Mouse (Mus musculus): ENCODE results near the gene Ttc7b.

The Ttc7b gene

GRCm38 (mm10) chr12:100379833-100380232 lies 140.8 kb downstream of the Ttc7b start:
- no peak for DNase-seq (ENCODE audit: low spot score)

- DNase-seq (ENCODE audit: low spot score): no peak
These were observed 142.4 kb downstream of the Ttc7b start for GRCm38 (mm10) chr12:100378266-100378665.

GRCm38 (mm10) chr12:100377791-100378190 lies 142.8 kb downstream of the Ttc7b start:
- DNase-seq (ENCODE audit: low spot score): no peak

- DNase-seq (ENCODE audit: low spot score): no peak
These were observed 144.8 kb downstream of the Ttc7b start for GRCm38 (mm10) chr12:100375801-100376200.

- DNase-seq (ENCODE audit: low spot score): no peak
These were observed 147.8 kb downstream of the Ttc7b start for GRCm38 (mm10) chr12:100372785-100373184.

GRCm38 (mm10) chr12:100372015-100372414 lies 148.6 kb downstream of the Ttc7b start:
- no peak for DNase-seq (ENCODE audit: low spot score)

- DNase-seq (ENCODE audit: low spot score): no peak
These were observed 150.8 kb downstream of the Ttc7b start for GRCm38 (mm10) chr12:100369786-100370185.

- no peak for DNase-seq (ENCODE audit: low spot score)
These were observed 151.4 kb downstream of the Ttc7b start for GRCm38 (mm10) chr12:100369220-100369619.

GRCm38 (mm10) chr12:100361330-100361729 lies 159.3 kb downstream of the Ttc7b start:
- DNase-seq (ENCODE audit: low spot score): no peak

- no peak for DNase-seq (ENCODE audit: low spot score)
These were observed 162.5 kb downstream of the Ttc7b start for GRCm38 (mm10) chr12:100358040-100358620.

- no peak for DNase-seq (ENCODE audit: low spot score)
These were observed 164.2 kb downstream of the Ttc7b start for GRCm38 (mm10) chr12:100356407-100356806.

- no peak for DNase-seq (ENCODE audit: low spot score)
These were observed 165.1 kb downstream of the Ttc7b start for GRCm38 (mm10) chr12:100355565-100355964.

GRCm38 (mm10) chr12:100353954-100354353 lies 166.7 kb downstream of the Ttc7b start:
- DNase-seq (ENCODE audit: low spot score): no peak

GRCm38 (mm10) chr12:100353075-100353782 lies 167.4 kb downstream of the Ttc7b start:
- no peak for DNase-seq (ENCODE audit: low spot score)

GRCm38 (mm10) chr12:100352094-100352493 lies 168.5 kb downstream of the Ttc7b start:
- DNase-seq (ENCODE audit: low spot score): no peak

GRCm38 (mm10) chr12:100343554-100343953 lies 177.1 kb downstream of the Ttc7b start:
- no peak for DNase-seq (ENCODE audit: low spot score)

GRCm38 (mm10) chr12:100341614-100342013 lies 179.0 kb downstream of the Ttc7b start:
- DNase-seq (ENCODE audit: low spot score): peak; percentile 35

- no peak for DNase-seq (ENCODE audit: low spot score)
These were observed 179.6 kb downstream of the Ttc7b start for GRCm38 (mm10) chr12:100340901-100341460.

- peak; percentile 42 for DNase-seq (ENCODE audit: low spot score)
These were observed 182.6 kb downstream of the Ttc7b start for GRCm38 (mm10) chr12:100338055-100338454.

- peak; percentile 21 for DNase-seq (ENCODE audit: low spot score)
These were observed 183.1 kb downstream of the Ttc7b start for GRCm38 (mm10) chr12:100337351-100338018.

- no peak for DNase-seq (ENCODE audit: low spot score)
These were observed 184.4 kb downstream of the Ttc7b start for GRCm38 (mm10) chr12:100336241-100336640.

- DNase-seq (ENCODE audit: low spot score): no peak
These were observed 188.8 kb downstream of the Ttc7b start for GRCm38 (mm10) chr12:100331806-100332205.

GRCm38 (mm10) chr12:100330234-100330633 lies 190.4 kb downstream of the Ttc7b start:
- no peak for DNase-seq (ENCODE audit: low spot score)

All from embryo, embryonic 10 days (tissue).